Mouse (Mus musculus): ENCODE data around the gene Svbp. TPM values are rescaled to one million over a fixed set of nuclear protein-coding genes. Genes with fewer than 3 reads are reported as not detected.

The Svbp gene
- total and polyA plus RNA-seq, 3 experiments = 15.7 to 23.5 (median 15.8) TPM

GRCm38 (mm10) chr4:119245961-119246360 lies 50.9 kb downstream of the Svbp start:
- H3K27ac ChIP-seq (ENCODE audit: insufficient read depth, low read depth) = no peak overlapping the region
- H3K36me3 ChIP-seq (replicated peaks in 1 of 2; ENCODE audit: control insufficient read depth in 1 of 2, insufficient read depth in 1 of 2, low read length in 1 of 2) = peaks cover 22 to 74% of the 10 kb centered on the region in 2 experiments
- DNase-seq (ENCODE audit: extremely low read depth) = no peak
- dilution Hi-C loops (cut with MboI; ENCODE audit: extremely low pct_ligation_motif_present, extremely low pct_unique_long_range_greater_than_20kb, low sequenced_read_pairs) = no loop called here
- H3K4me1 ChIP-seq (ENCODE audit: control insufficient read depth in 1 of 2, insufficient read depth in 2 of 2) = no peaks in the 10 kb centered on the region
- no peak for TF ChIP-seq JUND (conservative IDR thresholded peaks at IDR 0.05; ENCODE audit: low read depth, low read length)
- TF ChIP-seq RAD21 (IDR thresholded peaks at IDR 0.05; ENCODE audit: low read depth, low read length) = no peak
- no peak for TF ChIP-seq JUN (IDR thresholded peaks at IDR 0.05; ENCODE audit: insufficient read depth, low read depth, low read length)
- TF ChIP-seq SIN3A (IDR thresholded peaks at IDR 0.05; ENCODE audit: low read length) = no peak
- no peak for TF ChIP-seq CHD1 (IDR thresholded peaks at IDR 0.05; ENCODE audit: low read depth, low read length)
- no peak for TF ChIP-seq CHD2 (IDR thresholded peaks at IDR 0.05; ENCODE audit: low read length)
- TF ChIP-seq TCF12 (IDR thresholded peaks at IDR 0.05; ENCODE audit: low read depth, low read length) = no peak
- TF ChIP-seq CTCF (conservative IDR thresholded peaks at IDR 0.05 in 1 of 2, IDR thresholded peaks at IDR 0.05 in 1 of 2; ENCODE audit: low read depth in 2 of 2, low read length in 2 of 2) = no peak
- TF ChIP-seq USF1 (IDR thresholded peaks at IDR 0.05; ENCODE audit: low read depth, low read length) = no peak
- no peak for TF ChIP-seq MAFK (IDR thresholded peaks at IDR 0.05; ENCODE audit: insufficient replicate concordance, low read length)
- TF ChIP-seq POLR2AphosphoS2 (IDR thresholded peaks at IDR 0.05; ENCODE audit: low read depth, low read length) = no peak
- no peak for TF ChIP-seq POLR2A (IDR thresholded peaks at IDR 0.05; ENCODE audit: low read depth, low read length)
- no peak for TF ChIP-seq EP300 (IDR thresholded peaks at IDR 0.05; ENCODE audit: low read length)
- TF ChIP-seq TBP (conservative IDR thresholded peaks at IDR 0.05; ENCODE audit: low read depth, low read length) = no peak
- no peak for TF ChIP-seq ELF1 (IDR thresholded peaks at IDR 0.05; ENCODE audit: low read depth, low read length)
- TF ChIP-seq IRF4 (IDR thresholded peaks at IDR 0.05; ENCODE audit: low read depth, low read length) = no peak
- no peak for TF ChIP-seq RCOR1 (conservative IDR thresholded peaks at IDR 0.05; ENCODE audit: low read depth, low read length)
- no peak for TF ChIP-seq ZC3H11A (IDR thresholded peaks at IDR 0.05; ENCODE audit: low read depth, low read length)
- no peak for TF ChIP-seq ETS1 (conservative IDR thresholded peaks at IDR 0.05; ENCODE audit: low read depth, low read length)
- H3K4me2 ChIP-seq (ENCODE audit: insufficient read depth, low read depth, poor library complexity, severe bottlenecking) = no peak overlapping the region
- in situ Hi-C loops (cut with MboI; ENCODE audit: low pct_ligation_motif_present, low pct_unique_long_range_greater_than_20kb, low sequenced_read_pairs) = loop anchor here (10.0 kb wide), 1 partner anchor 289 kb away; the partner anchor contains the start of genes Foxj3 and Frg2f1
- H3K9ac ChIP-seq (ENCODE audit: insufficient read depth, low read depth) = no peak overlapping the region
- no peaks in the 10 kb centered on the region for H3K9me3 ChIP-seq (replicated peaks; ENCODE audit: low read length)
- H3K79me2 ChIP-seq (replicated peaks; ENCODE audit: control insufficient read depth, extremely low read depth, insufficient read depth, poor library complexity, severe bottlenecking) = no peaks in the 10 kb centered on the region
- H3K4me3 ChIP-seq (replicated peaks in 1 of 3; ENCODE audit: low read depth in 2 of 3, low read length in 2 of 3, poor library complexity in 1 of 3) = no peak overlapping the region
- H3K27me3 ChIP-seq (replicated peaks) = no peaks in the 10 kb centered on the region

- H3K4me3 ChIP-seq (replicated peaks in 1 of 3; ENCODE audit: low read depth in 2 of 3, low read length in 2 of 3, poor library complexity in 1 of 3) = no peak overlapping the region
- in situ Hi-C loops (cut with MboI; ENCODE audit: low pct_ligation_motif_present, low pct_unique_long_range_greater_than_20kb, low sequenced_read_pairs) = loop anchor here (10.0 kb wide), 1 partner anchor 288 kb away; the partner anchor contains the start of genes Foxj3 and Frg2f1
- no peaks in the 10 kb centered on the region for H3K27me3 ChIP-seq (replicated peaks)
- no peaks in the 10 kb centered on the region for H3K79me2 ChIP-seq (replicated peaks; ENCODE audit: control insufficient read depth, extremely low read depth, insufficient read depth, poor library complexity, severe bottlenecking)
- H3K9ac ChIP-seq (ENCODE audit: insufficient read depth, low read depth) = no peak overlapping the region
- H3K9me3 ChIP-seq (replicated peaks; ENCODE audit: low read length) = no peaks in the 10 kb centered on the region
- H3K27ac ChIP-seq (ENCODE audit: insufficient read depth, low read depth) = no peak overlapping the region
- no peaks in the 10 kb centered on the region for H3K4me1 ChIP-seq (ENCODE audit: control insufficient read depth in 1 of 2, insufficient read depth in 2 of 2)
- no peak overlapping the region for H3K4me2 ChIP-seq (ENCODE audit: insufficient read depth, low read depth, poor library complexity, severe bottlenecking)
- dilution Hi-C loops (cut with MboI; ENCODE audit: extremely low pct_ligation_motif_present, extremely low pct_unique_long_range_greater_than_20kb, low sequenced_read_pairs) = no loop called here
- TF ChIP-seq ZKSCAN1 (IDR thresholded peaks at IDR 0.05; ENCODE audit: borderline replicate concordance, low read depth, low read length) = no peak
- no peak for TF ChIP-seq MEF2A (IDR thresholded peaks at IDR 0.05; ENCODE audit: borderline replicate concordance, low read depth, low read length)
- TF ChIP-seq ZMIZ1 (IDR thresholded peaks at IDR 0.05; ENCODE audit: low read depth, low read length) = no peak
- no peak for TF ChIP-seq GABPA (IDR thresholded peaks at IDR 0.05; ENCODE audit: insufficient replicate concordance, low read depth, low read length)
- TF ChIP-seq MYC (IDR thresholded peaks at IDR 0.05; ENCODE audit: low read depth, low read length) = no peak
- no peak for TF ChIP-seq RCOR1 (conservative IDR thresholded peaks at IDR 0.05; ENCODE audit: low read depth, low read length)
- TF ChIP-seq SMC3 (IDR thresholded peaks at IDR 0.05; ENCODE audit: low read depth, low read length) = no peak
- DNase-seq (ENCODE audit: extremely low read depth) = no peak
- peaks cover 14 to 66% of the 10 kb centered on the region in 2 experiments for H3K36me3 ChIP-seq (replicated peaks in 1 of 2; ENCODE audit: control insufficient read depth in 1 of 2, insufficient read depth in 1 of 2, low read length in 1 of 2)
Measured at GRCm38 (mm10) chr4:119246688-119247225, 51.7 kb downstream of the Svbp start.

Data from CH12.LX (cell line).